Mouse (Mus musculus): ENCODE data around the gene Cog8.
A peak's percentile ranks its signal among the peaks of the same experiment; 100 is the strongest.
"Not testable (repeated sequence)": the region's sequence is repeated elsewhere in the genome, so short reads cannot be mapped to it uniquely, and the experiment has no call there.

Gene Cog8

DNA sequence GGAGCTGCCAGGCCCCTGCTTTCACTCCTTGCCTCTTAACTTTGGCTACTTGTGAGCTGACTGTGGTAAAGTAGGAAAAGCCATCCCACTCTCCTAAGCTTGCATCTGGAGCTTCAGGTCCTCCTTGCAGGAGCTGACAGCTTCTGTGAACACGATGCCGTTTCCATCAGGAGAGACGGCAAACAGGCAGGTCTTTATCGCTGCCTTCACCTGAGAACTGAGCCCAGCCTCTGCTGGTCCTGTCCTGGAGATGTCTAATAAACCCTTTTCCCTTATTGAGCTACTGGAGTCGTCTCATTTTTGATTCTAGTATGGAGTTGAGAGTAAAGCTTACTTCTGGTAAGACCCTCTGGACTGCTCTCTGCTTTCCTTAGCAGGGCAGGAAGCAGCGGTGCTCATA, 11.0 kb downstream of the Cog8 start:
- no peak for DNase-seq (ENCODE audit: low read depth in 2 of 2, low spot score in 2 of 2)

DNA sequence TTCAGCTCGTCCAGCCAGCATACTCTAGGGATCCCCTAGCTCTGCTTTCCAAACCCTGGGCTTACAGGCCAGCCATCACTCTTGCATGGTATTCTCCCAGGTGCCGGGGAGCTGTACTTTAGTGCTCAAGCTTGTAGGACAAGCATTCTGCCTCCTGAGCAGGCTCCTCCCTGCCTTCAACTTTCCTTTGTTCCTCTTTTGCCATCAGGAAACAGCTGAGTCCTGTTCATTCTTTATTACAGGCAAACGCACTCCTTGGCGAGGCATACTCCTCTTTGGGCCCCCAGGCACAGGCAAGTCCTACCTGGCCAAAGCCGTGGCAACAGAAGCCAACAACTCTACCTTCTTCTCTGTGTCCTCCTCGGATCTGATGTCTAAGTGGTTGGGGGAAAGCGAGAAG, 15.9 kb downstream of the Cog8 start:
- no peak for DNase-seq (ENCODE audit: low read depth in 2 of 2, low spot score in 2 of 2)

DNA sequence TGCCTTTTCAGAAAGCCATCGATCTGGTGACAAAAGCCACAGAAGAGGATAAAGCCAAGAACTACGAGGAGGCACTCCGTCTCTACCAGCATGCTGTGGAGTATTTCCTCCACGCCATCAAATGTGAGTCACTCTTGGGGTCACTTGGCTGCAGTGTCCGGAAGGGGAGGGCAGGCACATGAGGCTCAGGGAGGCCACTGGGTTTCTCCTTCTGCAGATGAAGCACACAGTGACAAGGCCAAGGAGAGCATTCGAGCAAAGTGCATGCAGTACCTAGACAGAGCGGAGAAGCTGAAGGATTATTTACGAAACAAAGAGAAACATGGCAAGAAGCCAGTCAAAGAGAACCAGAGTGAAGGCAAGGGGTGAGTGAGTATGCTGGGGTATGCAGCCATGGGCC, 19.9 kb downstream of the Cog8 start:
- DNase-seq (ENCODE audit: low read depth in 2 of 2, low spot score in 2 of 2) = no peak

DNA sequence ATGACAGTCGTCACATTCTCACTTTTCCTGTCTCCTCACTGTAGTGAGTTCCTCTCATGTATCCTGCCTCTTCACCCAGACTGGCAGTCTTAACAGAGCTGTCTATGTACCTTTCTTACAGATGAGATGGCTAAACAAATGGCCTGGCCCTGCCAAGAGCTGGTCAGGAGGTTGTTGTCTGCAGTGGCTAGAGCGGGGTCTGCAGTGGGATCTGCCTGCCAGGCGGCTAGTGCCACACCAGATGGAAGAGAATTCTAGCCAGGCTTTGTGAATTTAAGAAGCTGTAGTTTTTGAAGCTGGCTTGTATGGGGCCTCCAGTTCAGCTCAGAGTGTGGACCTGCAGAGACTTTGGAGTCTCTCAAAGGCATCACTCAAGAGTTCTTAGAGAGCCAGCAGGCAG, 20.8 kb downstream of the Cog8 start:
- no peak for DNase-seq (ENCODE audit: low read depth in 2 of 2, low spot score in 2 of 2)

DNA sequence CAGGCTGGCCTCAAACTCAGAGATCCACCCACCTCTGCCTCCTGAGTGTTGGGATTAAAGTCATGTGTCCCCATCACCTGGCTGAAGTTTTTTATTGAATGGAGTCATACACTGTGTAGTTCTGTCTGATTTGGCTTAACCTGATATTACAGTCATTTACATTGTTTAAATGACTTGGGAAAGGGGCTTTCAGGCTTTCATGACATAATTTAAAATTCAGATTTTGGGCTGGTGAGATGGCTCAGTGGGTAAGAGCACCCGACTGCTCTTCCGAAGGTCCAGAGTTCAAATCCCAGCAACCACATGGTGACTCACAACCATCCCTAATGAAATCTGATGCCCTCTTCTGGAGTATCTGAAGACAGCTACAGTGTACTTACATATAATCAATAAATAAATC, 22.9 kb downstream of the Cog8 start:
- not testable (repeated sequence) for DNase-seq (ENCODE audit: low read depth in 2 of 2, low spot score in 2 of 2)

DNA sequence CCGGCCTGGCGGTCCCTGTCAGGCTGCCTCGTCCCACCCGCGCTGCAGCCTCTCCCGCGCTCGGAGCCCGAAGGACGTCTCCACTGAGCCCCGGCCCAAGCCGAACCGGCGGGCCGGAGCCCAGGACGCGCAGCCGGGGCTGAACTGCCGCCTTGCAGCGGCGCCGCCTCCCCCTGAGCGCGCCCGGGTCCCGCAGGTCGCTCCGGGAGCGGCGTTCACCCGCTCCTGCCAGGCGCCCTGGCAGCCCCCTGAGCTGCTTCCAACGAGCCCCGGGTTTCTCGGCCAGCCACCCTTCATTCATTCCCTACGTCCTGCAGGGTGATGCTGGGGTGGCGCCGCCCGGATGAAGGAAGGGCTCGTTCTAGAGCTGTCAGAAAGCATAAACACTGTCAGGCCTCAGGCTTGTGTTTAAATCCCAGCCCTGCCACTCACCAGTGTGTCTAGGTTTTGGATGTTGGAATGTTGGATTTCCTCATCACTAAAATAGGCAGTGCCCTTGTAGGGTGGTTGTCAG, 24.9 kb downstream of the Cog8 start:
- no peak for DNase-seq (ENCODE audit: low read depth in 2 of 2, low spot score in 2 of 2)

DNA sequence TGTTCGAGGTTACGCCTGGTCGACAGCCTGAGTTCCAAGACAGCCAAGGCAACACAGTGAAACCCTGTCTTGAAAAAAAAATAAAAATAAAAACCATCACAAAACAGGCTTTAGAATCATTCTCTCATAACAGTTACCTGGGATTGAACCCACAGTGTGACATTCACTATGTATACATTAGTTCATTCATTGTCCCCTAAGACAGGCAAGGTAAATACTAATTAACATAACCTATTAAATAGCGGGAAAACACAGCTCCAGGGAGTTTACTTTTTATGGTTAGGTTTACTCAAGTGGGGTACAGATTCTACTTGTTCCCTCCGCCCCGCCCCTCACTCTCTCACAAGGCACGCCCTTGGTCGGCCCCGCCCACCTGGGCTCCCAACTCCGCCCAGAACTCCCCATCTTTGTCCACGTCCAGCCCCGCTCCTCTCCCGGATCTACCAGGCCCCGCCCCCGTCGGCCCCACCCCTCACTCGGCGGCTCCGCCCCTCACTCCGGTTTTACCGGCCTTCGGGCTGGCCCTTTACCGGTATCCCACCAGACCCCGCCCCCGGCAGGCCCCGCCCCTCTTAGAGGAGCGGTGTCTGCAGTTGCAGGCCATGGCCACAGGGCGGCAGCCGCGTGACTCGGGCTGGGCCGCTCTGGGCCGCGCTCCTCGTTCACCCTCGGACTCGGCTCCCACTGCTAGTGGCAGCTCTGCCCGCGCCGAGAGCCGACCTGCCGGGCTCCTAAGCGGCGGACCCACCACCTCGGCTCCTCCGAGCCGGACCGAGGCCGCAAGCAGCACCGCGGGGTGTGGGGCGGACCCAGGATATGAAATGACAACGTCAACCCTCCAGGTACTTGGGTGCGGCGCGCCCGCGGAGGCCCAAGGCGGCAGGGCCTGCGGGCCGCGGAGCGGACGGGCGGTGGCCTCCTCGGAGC, 25.6 kb downstream of the Cog8 start, which contains the start of gene Vps4a:
Vps4a (plus strand) TSS at position 573 of the 927 bp plus-strand sequence.
- peak; percentile 95 to 96 for DNase-seq (ENCODE audit: low read depth in 2 of 2, low spot score in 2 of 2)

DNA sequence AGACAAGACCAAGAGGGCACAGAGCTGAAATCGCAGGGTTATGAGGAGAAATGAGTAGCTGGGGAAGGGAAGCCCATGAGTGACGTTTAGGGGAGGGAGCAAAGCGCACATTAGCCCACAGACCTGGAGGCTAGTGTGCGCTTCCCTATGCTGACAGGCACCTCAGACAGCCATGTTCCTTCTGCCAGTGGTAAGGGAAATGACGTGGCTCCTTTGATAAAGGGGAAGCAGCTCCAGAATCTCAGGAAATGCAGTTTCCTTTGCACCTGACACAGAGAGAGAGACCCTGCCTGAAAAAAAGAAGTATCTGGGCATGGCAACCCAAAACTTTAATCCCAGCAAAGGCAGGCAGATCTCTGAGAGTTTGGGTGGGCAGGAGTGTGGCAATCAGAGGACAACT, 26.4 kb downstream of the Cog8 start:
- DNase-seq (ENCODE audit: low read depth in 2 of 2, low spot score in 2 of 2) = no peak

DNA sequence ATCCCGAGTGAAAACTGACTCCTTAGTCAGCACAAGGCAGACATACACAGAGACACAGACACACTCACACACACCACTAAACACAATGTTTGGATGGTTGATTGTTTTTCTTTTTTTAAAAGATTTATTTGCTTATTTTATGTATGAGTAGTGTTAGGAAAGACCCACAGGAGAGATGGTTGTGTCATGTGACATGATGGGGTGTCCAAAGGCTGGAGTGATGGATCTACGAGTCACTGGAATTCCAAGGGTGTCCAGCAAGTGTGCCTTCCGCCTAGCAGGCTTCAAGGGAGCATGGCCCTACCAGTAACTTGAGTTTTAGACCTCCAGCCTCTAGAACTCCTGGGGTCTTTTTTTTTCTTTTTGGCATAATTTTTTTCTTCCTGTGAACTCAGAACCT, 27.2 kb downstream of the Cog8 start:
- DNase-seq (ENCODE audit: low read depth in 2 of 2, low spot score in 2 of 2) = no peak

DNA sequence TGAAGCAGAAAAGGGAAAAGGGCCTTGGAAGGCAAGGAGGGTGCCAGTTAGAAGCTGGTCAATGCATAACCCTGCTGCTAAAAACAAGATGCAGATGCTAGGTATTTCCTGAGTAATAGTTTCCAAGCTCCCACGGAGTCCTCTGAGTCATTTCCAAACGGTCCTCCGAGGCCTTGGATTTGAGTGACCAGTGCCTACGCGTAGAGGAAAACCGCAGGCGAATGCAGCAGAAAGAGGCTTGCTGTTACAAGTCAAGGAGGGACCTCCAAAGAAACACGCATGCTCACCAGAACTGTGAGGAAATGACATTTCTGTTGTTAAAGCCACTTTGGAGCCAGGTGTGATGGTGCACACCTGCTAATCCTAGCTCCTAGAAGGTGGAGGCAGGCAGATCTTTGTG, 33.0 kb downstream of the Cog8 start:
- no peak for DNase-seq (ENCODE audit: low read depth in 2 of 2, low spot score in 2 of 2)

DNA sequence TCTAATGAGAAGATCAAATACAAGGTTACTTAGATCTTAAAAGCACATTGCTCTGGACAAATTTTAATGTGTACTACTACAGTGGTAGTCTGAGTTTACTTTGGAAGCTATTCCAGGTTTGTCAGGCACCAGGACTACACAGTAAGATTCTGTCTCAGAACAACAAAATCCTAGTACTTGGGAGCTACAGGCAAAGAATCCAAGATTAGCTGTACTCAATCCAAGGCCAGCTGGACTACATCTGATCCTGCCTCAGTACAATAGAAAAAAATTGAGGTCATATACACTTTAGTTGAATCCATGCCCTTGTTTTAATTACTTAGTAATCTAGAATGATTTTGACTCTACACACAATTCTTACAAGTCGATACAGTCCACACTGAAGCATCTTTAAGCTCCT, 41.6 kb downstream of the Cog8 start:
- no peak for DNase-seq (ENCODE audit: low read depth in 2 of 2, low spot score in 2 of 2)

DNA sequence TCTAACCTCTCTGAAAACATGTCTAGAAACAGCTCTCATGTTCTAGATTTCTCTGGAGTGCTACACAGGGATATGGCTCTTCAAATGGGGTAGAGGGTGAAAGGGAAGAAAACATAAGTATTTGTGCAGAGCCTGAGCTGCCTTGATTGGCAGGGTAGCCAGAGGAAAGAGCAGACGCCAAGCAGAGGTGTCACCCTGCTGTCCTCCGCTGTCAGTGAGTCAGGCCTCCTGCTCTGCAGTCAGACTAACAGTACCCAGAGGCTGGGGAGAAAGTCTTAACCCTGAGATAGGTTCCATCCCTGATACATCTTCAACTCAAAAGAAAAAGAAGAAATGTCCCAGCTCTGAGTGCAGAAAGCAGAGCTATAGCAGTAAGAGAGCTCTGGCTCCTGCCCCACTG, 43.8 kb downstream of the Cog8 start:
- DNase-seq (ENCODE audit: low read depth in 2 of 2, low spot score in 2 of 2) = no peak

DNA sequence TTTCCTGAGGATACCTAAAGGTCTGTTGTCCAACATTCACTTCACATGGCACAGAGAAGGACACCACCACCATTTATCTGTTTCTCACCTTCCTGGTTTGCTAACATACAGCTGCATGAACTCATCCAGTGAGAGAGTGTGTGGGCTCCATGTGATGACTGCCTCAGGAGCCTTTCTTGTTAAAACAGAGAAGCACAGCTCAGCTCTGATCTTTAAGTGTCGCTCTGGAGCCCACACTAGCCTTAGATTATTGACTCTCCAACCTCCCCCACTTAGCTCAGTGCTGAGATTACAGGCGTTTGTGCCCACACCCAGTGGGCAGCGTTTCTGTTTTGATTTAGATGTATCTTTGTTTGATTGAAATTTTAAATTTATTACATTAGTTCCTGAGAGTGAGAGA, 48.7 kb downstream of the Cog8 start:
- DNase-seq (ENCODE audit: low read depth in 2 of 2, low spot score in 2 of 2) = no peak

DNA sequence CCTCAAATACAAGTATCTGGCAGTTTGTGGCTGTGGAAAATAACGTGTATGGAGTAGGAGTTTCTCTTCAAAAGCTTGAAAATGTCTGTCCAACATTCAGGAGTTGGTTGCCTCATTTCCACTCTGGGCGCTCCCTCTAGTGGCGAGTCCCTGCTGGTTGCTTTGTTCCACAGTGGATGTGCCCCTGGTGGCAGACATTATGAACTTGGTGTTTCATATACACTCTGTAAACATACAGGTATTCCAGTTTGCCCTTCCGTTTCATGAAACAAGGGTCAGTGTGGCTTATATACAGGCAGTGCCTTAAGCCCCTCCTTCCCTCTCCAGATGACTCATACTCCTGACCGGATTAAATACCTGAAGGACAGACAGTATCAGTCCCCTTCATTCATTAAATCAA, 54.0 kb downstream of the Cog8 start:
- DNase-seq (ENCODE audit: low read depth in 2 of 2, low spot score in 2 of 2) = peak; percentile 81 to 90

DNA sequence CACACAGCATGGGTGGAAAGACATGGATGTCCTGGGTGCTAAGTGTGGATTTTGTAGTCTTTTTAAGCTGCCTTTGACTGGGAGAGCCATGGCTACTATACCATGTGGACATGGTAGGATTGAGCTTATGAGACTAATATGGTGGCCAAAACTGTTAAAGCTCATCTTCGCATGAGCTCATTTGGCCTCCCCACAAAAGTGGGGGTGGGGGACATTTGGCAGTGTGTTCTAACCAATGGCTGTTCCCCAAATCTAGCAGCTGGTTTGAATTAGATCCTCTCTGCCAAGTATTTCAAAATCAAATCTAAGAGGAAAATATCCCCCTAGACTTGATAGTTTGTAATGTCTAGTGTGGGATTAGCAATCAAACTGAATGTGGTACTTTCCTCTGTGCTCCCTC, 57.4 kb downstream of the Cog8 start:
- DNase-seq (ENCODE audit: low read depth in 2 of 2, low spot score in 2 of 2) = no peak

DNA sequence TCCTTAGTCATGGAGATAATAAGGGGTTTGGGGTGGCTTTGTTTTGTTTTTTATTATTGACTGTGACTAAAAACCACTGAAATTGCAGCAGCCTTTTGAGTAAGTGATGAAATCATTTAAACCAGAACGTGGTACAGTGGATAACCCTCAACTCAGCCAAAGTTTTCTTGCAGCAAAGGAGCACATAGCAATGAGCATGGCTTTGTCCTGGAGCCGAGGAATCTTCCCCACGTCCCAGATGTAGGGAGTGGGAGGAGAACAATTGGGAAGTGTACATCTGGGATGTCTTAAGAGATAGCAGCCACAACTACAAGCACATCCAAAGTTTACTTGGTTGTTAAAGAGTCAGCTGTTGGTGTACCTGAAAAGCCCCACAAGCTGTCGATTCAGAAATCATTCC, 59.1 kb downstream of the Cog8 start:
- no peak for DNase-seq (ENCODE audit: low read depth in 2 of 2, low spot score in 2 of 2)

DNA sequence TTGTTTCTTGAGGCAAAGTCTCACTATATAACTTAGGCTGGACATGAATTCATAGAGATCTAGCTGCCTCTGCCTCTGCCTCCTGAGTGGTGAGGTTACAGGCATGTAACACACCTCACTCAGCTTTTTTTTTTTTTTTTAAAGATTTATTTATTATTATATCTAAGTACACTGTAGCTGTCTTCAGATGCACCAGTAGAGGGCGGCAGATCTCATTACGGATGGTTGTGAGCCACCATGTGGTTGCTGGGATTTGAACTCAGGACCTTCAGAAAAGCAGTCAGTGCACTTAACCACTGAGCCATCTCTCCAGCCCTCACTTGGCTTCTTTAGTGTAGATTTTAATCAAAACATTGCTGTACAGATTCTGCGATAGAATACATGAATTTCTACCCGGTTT, 60.1 kb downstream of the Cog8 start:
- not testable (repeated sequence) for DNase-seq (ENCODE audit: low read depth in 2 of 2, low spot score in 2 of 2)

All from CD8-positive naive resting alpha-beta T cell, adult 2 months (primary cell).